Mouse (Mus musculus): ENCODE measurements around the gene Rin3.

- TF ChIP-seq CTCF (IDR thresholded peaks at IDR 0.05; ENCODE audit: control insufficient read depth, insufficient read depth, low read length): no peak
- no peak for TF ChIP-seq POLR2A (IDR thresholded peaks at IDR 0.05; ENCODE audit: borderline replicate concordance, control insufficient read depth, low read depth, low read length)
These were observed 2.5 kb downstream of the Rin3 start for GRCm38 (mm10) chr12:102285318-102285717.
